Mouse (Mus musculus): Measurements from ENCODE around the gene Skida1.

Gene Skida1

GRCm38 (mm10) chr2:18048453-18049075 is at the start of gene Skida1:
Gene Skida1, minus strand, starts transcription at chr2:18049051.
- TF ChIP-seq GATA4 (IDR thresholded peaks at IDR 0.05; ENCODE audit: insufficient replicate concordance, low read length): no peak

- no peak for TF ChIP-seq GATA4 (IDR thresholded peaks at IDR 0.05; ENCODE audit: insufficient replicate concordance, low read length)
Measured at GRCm38 (mm10) chr2:18095804-18096203, 47.0 kb upstream of the Skida1 start.

- TF ChIP-seq GATA4 (IDR thresholded peaks at IDR 0.05; ENCODE audit: insufficient replicate concordance, low read length): no peak
Measured at GRCm38 (mm10) chr2:18094319-18094718, 45.5 kb upstream of the Skida1 start.

GRCm38 (mm10) chr2:18093858-18094257 is 45.0 kb upstream of the Skida1 start:
- no peak for TF ChIP-seq GATA4 (IDR thresholded peaks at IDR 0.05; ENCODE audit: insufficient replicate concordance, low read length)

DNA sequence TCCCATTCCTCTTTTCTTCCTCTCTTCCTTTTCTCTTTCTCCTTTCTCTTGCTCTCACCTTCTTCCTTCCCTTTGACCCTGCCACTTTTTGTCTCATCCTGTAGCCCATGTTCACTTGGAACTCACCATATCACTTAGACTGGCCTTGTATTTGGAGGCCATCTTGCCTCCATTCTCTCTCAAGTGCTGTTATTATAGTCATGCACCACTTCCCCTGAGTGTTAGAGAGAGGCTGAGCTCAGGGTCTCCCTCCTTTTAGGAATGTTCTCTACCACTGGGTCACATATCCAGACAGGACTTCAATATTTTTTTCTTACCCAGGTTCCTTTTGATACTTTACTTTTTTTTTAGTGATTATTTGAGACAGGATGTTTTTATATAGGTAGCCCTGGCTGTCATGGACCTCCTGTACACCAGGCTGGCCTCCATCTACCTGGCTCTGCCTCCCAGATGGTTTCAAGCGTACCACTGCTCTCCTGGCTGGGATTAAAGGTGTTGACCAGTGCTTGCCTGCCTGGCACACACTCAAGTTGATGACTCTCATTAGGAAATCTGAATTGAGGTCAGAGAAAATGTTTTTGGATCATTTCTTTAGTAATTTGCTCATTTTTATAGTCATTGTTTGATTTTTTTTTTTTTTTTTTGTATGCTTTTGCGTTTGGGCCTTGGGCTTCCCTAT is 31.5 kb upstream of the Skida1 start:
- no peak for TF ChIP-seq GATA4 (IDR thresholded peaks at IDR 0.05; ENCODE audit: insufficient replicate concordance, low read length)

DNA sequence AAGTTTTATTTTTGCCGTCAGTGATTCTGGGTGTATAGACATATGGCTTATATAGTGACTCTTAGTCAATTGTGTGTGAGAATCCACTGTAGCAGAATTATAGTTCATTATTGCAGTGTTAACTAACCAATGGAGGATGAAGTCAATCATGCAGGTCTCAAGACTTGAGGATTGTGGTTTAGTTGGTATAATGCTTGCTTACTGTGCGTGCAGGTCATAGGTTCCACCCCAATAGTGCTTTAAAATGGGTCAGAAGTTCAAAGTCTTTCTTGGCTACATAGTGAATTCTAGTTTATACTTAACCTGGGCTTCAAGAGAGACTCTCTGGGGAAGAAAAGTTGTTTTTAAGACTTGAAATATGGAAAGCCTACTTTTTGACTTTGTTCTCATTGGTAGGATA is 23.1 kb upstream of the Skida1 start:
- no peak for TF ChIP-seq GATA4 (IDR thresholded peaks at IDR 0.05; ENCODE audit: insufficient replicate concordance, low read length)

DNA sequence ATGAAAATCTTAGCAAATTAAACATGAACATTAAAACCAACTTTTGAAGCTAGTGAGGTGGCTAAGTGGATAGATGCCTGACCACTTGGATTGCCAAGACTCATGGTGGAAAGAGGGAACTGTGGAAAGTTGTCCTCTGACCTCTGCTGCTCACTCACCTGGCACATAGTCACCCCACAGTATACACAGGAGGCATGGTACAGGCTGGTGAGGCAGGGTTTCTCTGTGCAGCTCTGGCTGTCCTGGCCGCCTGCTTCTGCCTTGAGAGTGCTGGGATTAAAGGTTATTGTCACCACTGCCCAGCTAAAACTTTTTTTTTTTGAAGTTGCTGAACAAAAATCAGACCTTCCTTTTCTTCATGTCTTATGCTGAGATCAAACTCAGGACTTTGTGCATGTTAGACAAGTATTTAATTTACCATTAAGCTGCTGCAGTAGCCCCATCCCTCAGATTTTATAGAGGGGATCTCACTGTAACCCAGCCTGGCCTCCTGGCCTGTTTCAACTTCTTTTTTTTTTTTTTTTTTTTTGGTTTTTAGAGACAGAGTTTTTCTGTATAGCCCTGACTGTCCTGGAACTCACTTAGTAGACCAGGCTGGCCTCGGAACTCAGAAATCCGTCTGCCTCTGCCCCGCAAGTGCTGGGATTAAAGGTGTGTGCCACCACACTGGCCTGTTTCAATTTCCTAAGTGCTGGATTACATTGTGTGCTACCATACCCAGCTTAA is 19.4 kb upstream of the Skida1 start:
- no peak for TF ChIP-seq GATA4 (IDR thresholded peaks at IDR 0.05; ENCODE audit: insufficient replicate concordance, low read length)

DNA sequence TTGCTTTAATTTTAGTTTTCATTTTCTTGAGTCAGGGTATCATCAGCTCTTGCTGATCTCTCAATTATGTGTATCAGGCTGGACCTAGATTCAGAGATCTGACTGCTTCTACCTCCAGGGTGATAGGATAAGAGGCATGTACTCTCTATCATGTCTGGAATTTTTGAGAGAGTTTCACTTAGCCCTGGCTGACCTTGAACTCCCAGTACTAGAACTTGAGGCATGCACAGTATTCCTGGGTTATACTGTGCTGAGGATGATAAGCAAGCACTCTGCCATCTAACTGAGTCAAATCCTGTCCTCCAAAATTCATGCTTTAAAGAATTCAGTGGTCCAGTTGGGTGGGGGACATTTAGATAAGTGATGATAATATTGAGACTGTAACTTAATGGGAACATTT is 17.6 kb upstream of the Skida1 start:
- no peak for TF ChIP-seq GATA4 (IDR thresholded peaks at IDR 0.05; ENCODE audit: insufficient replicate concordance, low read length)

DNA sequence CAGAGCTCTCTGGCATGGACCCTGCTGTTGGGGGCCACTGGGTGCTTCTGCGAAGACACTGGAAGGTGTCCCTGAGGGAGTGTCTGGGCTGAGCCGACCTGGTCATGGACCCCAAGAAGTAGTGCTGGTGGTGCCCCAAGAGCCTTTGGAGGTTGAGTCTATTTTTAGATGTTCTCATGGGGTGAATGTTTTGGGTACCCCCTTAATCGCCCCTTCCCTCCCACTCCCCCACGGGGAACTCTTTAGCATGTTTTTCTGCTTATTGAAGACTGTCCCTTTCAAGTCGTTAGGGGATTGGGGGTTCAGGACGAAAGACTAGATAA is 16.8 kb upstream of the Skida1 start:
- no peak for TF ChIP-seq GATA4 (IDR thresholded peaks at IDR 0.05; ENCODE audit: insufficient replicate concordance, low read length)

DNA sequence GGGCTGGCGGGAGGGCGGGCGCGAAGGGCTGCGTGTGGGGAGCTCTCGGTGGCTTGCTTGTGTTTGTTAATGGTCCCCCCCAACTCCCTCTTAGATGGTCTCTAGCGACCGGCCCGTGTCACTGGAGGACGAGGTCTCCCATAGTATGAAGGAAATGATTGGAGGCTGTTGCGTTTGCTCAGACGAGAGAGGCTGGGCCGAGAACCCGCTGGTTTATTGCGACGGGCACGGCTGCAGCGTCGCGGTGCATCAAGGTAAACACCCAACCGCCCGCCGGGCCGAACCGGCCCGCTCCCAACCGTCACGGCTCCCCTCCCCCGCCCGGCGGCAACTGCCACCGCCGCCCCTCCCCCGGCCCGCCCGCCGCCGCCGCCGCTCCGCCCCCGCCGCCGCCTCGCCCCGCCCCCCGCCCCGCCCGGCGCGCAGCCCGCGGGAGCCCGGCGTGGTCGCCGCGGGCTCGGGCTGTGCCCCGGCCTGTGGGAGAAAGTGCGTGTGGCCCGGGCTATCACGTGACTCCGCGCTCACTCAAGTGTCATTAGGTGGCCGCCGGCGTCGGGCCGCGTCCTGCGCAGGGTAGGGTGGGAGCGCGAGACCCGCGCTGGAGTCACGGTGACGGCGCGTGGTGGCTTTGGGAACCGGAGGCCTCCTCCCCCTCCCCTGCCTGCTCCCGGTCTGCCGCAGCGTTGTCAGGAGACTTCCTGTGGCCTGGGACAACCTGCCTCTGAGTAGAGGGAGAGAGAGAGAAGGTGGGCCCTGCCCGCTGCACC is 16.3 kb upstream of the Skida1 start:
- TF ChIP-seq GATA4 (IDR thresholded peaks at IDR 0.05; ENCODE audit: insufficient replicate concordance, low read length): no peak

GRCm38 (mm10) chr2:18064356-18064858 is 15.6 kb upstream of the Skida1 start:
- TF ChIP-seq GATA4 (IDR thresholded peaks at IDR 0.05; ENCODE audit: insufficient replicate concordance, low read length): no peak; the same call in 1 of the 2 replicates

DNA sequence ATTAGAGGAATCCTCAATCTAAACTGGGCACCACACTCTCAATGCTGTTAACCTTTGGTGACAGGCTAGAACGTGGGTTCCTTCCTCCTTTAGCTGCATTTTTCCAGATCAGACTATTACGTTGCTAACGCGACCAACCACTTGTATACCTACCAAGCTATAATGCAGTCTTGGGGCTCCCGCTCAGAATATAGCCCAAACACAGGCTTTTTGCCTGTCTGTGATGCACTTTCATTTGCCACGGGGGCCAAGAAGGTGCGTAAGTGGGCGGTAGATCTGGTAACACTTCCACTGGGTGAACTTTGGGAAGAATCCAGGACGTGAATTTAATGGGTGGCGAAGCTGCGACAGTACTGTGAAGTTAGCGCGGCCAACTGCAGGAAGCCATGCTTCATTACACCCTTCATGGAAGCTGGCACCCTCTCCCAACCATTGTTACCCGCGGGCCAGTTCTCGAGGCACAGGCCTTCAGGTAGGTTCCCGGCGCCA is 15.0 kb upstream of the Skida1 start:
- no peak for TF ChIP-seq GATA4 (IDR thresholded peaks at IDR 0.05; ENCODE audit: insufficient replicate concordance, low read length)

GRCm38 (mm10) chr2:18060396-18060795 is 11.5 kb upstream of the Skida1 start:
- TF ChIP-seq GATA4 (IDR thresholded peaks at IDR 0.05; ENCODE audit: insufficient replicate concordance, low read length): no peak

- TF ChIP-seq GATA4 (IDR thresholded peaks at IDR 0.05; ENCODE audit: insufficient replicate concordance, low read length): no peak
Measured at GRCm38 (mm10) chr2:18059891-18060290, 11.0 kb upstream of the Skida1 start.

GRCm38 (mm10) chr2:18059063-18059462 is 10.2 kb upstream of the Skida1 start:
- no peak for TF ChIP-seq GATA4 (IDR thresholded peaks at IDR 0.05; ENCODE audit: insufficient replicate concordance, low read length)
